Mouse (Mus musculus): ENCODE measurements at regions not wholly inside any gene's neighbourhood (a gene's known extent, or its start where the extent isn't known, plus 50 kb on each side); places are given as distances from the start of the nearest gene placed in this dataset.

DNA sequence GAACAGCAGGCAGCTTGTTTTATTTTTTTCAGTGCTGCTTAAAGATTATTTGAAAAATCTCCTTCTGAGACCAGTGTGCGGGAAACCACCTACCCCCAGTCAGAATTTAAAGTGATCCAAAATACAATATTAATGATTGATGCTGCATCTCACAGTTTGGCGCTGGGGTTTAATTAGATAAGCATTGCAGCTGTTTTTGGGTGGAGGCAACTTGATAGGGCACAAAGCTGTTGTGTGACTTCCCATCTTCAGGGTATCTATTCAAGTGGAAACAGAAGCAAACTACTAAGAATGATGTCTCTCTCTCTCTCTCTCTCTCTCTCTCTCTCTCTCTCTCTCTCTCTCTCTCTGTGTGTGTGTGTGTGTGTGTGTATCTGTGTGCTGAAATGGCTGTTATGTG, 219.0 kb upstream of the Tmtc4 start:
- TF ChIP-seq ZNF384 (IDR thresholded peaks at IDR 0.05; ENCODE audit: low read depth, low read length) (no peak), CHD2 (IDR thresholded peaks at IDR 0.05; ENCODE audit: low read depth, low read length) (no peak), HCFC1 (IDR thresholded peaks at IDR 0.05; ENCODE audit: borderline replicate concordance, insufficient read depth, low read length) (no peak), ZC3H11A (IDR thresholded peaks at IDR 0.05; ENCODE audit: borderline replicate concordance, low read depth, low read length) (no peak), MAFK (IDR thresholded peaks at IDR 0.05; ENCODE audit: insufficient read depth, low read depth, low read length) (no peak)

All from ES-E14 (cell line).